Mouse (Mus musculus) olfactory bulb, adult 2 months (tissue): ENCODE results near the gene Gm9817.

Experiments
- CTCF ChIP-seq: fragments of 200-500 bp; IDR thresholded peaks from 2 replicates; pipeline ENCODE4 v1.5.1; 2012; ENCODE audit warnings: low read depth, mild to moderate bottlenecking, low read length, moderate library complexity; ENCODE audit not compliant: insufficient read depth
- POLR2A ChIP-seq: fragments of 200-500 bp; IDR thresholded peaks from 2 replicates; pipeline ENCODE4 v1.6.1; 2012; ENCODE audit warnings: mild to moderate bottlenecking, low read depth, low read length, moderate library complexity; ENCODE audit not compliant: insufficient read depth

GRCm38 (mm10) chr13:45089846-45090245, 11.4 kb downstream of the Gm9817 start:
- TF ChIP-seq CTCF (no peak), POLR2A (no peak)
